Mouse (Mus musculus) yolk sac, embryonic 10.5 days (tissue): ENCODE results near the gene Dnttip1.

Experiments used
- DNase-seq: peaks from one replicate; pipeline ENCODE4 v3.0.0-alpha.2; 2017; ENCODE audit warnings: low spot score

Gene Dnttip1

GRCm38 (mm10) chr2:164806614-164807013, 60.8 kb downstream of the Dnttip1 start:
- DNase-seq: peak; percentile 51

GRCm38 (mm10) chr2:164813557-164813956, 67.8 kb downstream of the Dnttip1 start:
- no peak for DNase-seq

DNA sequence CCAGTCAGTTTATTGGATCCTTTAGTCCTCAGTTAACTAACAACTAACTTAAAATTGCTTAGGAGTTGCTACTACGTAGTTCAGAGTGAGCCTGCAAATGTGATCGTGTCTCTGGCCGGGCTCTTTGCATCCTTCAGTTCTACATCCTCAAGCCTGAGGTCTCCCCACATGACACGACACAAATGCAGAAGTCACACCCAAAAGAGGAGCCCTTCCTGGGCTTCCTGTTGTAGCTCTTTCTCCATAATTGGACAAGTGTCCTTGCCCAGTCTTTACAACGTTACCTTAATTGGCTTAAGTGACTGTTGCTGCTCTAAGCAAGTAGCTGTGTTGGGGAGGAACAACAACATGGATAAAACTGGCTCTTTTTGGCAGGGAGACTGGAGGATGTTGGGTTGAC, 69.6 kb downstream of the Dnttip1 start:
- DNase-seq: no peak

DNA sequence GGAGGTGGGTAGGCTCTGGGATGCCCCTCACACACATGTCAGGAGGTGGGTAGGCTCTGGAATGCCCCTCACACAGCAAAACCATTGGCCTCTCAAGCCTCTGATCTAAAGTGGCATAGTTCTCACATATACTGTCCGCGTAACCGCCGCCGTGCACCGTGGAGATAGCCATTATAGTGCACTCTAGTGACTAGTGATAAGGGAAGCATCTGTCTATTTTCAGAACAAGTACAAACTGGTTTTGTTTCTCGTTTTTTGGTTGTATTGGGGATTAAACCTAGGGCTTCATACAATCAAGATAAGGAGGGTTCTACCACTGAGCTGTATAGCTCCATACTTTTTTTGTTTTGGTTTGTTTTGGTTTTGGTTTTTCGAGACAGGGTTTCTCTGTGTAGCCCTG, 70.0 kb downstream of the Dnttip1 start:
- no peak for DNase-seq

DNA sequence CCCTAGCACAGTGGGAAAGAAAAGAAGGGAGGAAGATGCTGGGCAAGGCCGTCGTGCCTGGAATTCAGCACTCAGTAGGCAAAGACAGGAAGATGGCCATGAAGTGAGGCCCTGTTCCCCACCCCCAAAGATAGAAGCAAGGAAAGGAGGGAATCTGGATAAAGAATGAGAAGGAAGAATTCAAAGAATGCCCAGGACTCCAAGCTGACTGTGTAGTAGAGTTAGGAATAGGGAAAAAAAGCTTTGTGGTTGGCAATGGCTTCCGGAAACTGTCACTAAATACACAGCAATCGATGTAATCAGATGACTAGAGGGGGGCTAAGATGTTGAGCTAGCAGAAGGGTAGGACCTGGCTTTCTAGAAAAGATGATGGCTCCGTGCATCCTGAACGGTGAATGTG, 71.4 kb downstream of the Dnttip1 start:
- DNase-seq: no peak

GRCm38 (mm10) chr2:164817703-164818102, 71.9 kb downstream of the Dnttip1 start:
- DNase-seq: no peak
